Mouse (Mus musculus): Measurements from ENCODE around the gene Tmbim7. TPM values are rescaled to one million over a fixed set of nuclear protein-coding genes. Genes with fewer than 3 reads are reported as not detected.

Tmbim7 gene
- total RNA-seq, 2 experiments from 2014 or later: not detected

DNA sequence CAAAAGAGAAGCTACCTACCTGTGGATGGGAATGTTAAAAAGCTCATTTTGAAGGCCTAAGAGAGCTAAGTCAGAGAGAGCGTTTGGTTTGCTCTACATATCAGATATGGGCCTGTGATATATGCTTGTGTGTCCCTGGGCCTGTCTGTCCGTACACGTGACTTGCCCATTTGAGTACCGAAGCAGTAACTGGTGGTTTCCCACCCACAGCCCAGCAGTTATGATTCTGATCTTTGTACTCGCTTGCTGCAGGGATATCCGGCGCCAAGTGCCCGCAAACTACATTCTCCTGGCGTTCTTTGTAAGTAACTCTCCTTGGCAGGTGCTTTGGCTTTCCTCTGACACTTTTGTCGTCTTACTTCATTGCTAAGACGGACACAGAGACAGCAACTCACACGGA, 15.6 kb downstream of the Tmbim7 start:
- DNase-seq: no peak

GRCm38 (mm10) chr5:3669938-3670554, 19.1 kb downstream of the Tmbim7 start:
- DNase-seq: no peak

DNA sequence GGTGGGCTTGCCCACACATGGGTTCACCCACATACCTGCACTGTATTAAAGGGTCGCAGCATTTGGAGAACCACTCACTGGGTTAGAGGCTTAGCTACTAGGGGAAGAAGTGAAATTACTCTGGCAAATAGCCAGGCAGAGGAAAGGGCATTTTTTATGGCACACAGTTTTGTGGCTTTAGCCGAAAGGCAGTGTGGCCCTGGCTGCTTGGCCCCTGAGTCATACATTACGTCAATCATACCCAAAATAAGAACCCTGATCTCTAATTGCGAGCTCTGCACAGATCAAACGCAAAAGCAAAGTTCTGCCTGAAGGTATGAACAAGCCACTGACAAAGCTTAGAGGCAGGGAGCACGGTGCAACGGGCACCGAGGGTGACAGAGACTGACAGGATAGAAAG, 37.3 kb downstream of the Tmbim7 start:
- DNase-seq: no peak

GRCm38 (mm10) chr5:3691283-3691682, 40.3 kb downstream of the Tmbim7 start:
- no peak for DNase-seq

DNA sequence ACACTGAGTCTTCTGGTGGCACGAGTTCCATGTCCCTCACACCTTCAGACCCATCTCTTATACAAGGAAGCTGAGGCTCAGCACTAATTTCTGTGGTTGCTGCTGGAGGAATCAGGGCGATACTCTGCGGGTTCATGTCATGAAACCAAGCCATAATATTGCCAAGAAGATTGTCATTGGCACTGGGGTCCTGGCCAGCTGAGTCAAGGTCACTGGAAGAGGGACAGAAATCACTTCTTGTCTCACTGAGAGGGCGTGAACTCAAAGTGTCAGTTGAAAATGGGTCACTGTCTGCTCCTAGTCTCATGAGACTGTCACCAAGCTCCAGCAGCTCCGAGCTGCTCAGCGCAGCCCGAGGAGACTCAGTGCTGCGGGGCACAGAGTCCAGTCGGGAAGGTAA, 42.0 kb downstream of the Tmbim7 start:
- DNase-seq: no peak

DNA sequence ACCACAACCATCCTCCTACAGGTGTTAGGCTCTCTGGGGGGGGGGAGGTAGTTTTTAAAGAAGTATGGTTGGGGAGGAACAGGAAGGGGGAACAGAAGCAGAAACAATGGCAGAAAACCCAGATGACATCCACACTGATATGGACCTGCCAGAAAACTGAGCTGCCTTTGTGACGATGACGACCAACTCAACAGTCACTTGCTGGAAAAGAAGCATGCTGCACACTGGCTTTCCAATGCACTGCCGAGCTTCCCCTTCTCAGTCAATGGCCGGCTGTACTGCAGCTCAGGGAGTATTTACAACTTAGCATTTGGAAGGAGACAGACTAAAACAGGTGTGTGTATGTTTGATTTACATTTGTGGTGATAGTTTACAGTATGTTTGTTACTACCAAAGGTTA, 44.2 kb downstream of the Tmbim7 start:
- DNase-seq: no peak

DNA sequence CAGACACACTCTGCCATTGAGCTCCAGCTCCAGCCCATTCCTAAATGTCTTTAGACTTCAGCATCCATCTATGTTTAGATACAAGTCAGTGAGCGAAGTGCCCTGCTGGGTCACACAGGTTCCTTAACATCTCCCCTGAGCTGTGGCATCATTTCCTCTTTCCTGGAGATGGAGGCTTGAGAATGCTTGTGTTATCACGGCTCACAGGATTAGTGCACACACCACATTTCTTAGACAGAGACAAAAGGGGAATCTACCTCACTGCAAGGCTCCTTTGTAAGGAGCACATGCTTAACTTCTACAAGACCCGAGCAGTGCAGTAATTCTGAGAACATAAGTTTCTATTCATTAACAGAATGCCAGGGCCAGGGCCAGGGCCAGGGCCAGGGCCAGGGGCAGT, 45.0 kb downstream of the Tmbim7 start:
- no peak for DNase-seq

GRCm38 (mm10) chr5:3700025-3700424, 49.0 kb downstream of the Tmbim7 start:
- no peak for DNase-seq

GRCm38 (mm10) chr5:3702180-3702579, 51.2 kb downstream of the Tmbim7 start:
- DNase-seq: no peak

DNA sequence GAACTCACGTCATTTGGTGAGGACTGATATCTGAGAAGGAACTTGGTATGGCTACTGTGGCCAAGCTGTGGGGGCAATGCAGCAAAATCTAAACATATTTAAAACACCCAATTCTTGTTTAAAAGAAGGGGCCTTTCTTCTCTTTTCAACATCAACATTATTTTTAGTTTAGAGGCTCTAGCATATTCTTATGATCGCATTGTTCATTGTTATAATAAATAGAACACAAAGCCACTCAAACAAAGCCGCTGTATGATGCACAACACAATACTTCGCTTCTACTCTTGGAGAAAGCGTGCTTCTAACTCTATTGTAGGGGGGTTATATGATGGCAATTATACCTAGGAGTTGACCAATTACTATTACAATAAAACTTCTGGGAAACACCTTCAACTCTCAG, 64.8 kb downstream of the Tmbim7 start:
- no peak for DNase-seq

DNA sequence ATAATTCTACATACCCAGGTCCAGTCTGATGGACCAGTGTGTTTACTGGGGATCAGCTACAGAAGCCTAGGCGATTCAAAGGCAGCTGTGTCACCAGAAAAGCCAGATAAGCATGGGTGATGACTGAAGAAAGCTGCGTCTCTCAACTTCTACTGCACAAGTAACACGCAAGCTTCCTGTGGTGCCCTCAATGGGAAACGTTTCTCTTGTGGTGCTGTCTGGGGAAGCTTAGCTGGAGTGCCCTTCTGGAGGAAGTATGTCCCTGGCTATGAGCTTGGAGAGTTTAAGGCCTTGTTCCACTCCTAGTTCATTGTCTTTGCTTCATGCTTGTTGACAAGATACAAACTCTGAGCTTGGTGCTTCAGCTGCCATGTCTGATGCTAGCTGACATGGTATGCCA, 68.4 kb downstream of the Tmbim7 start:
- no peak for DNase-seq

- no peak for DNase-seq
Observed at GRCm38 (mm10) chr5:3722873-3723272, 71.9 kb downstream of the Tmbim7 start.

- no peak for DNase-seq
Observed at GRCm38 (mm10) chr5:3723415-3723814, 72.4 kb downstream of the Tmbim7 start.

DNA sequence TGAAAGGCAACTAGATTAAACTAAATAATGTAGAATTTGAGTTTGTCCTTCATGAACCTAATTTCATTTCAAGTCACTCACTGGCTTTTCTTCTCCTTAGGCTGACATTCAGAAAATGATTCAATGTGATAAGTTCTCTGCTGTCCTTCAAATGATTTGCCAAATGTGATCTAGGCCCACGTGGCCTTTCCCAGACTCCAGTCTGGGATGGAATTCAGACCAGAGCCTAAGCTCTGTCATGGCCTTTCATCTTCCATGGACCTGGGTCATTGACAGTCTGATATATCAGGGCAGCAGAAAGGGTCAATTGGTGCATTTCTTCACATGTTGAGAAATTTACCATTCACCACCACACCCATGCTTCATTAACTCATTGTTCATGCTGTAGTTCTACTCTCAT, 74.5 kb downstream of the Tmbim7 start:
- DNase-seq: no peak

DNA sequence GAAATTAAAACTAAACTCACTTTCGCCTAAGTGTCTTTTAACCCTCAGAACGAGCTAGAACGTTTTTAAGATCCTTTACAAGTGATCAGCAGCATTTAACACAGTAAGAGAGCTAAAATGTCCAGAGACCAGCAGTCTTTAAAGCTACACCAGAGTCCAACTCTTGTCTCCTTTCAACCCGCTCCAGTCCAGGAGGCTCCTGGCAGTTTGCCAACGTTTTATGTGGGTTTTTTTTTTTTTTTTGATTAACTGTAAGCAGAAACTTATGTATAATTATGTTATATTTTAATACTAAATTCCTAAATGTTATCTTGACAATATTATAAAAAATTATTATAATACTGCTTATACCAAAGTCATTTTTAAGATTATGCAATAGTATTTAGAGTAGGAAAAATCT, 77.8 kb downstream of the Tmbim7 start:
- DNase-seq: no peak

Small RNA genes lying within 50 kb of the gene (microRNA-seq; reads per million reads assigned to microRNA genes)
- 0 reads per million in 2 experiments for gene Gm22926
- 0 reads per million in 2 experiments for gene Gm26238

Other genes with a start within 250 kb of the Tmbim7 start
- gene Fam133b, start 107.3 kb upstream of the Tmbim7 start, total RNA-seq (2021): 10 to 100 TPM; 10.8 to 11.4 TPM
- gene 1700109H08Rik, start 79.6 kb upstream of the Tmbim7 start, total RNA-seq (2021): 1 to 10 TPM in 1 of 2 experiments, under 1 TPM in 1; 0.74 to 2.2 TPM
- gene Pex1, start 55.1 kb upstream of the Tmbim7 start, total RNA-seq (2021): 10 to 100 TPM in 1 of 2 experiments, 1 to 10 TPM in 1; 6.2 to 10.9 TPM
- gene Rbm48, start 54.6 kb upstream of the Tmbim7 start, total RNA-seq (2021): 1 to 10 TPM; 3.8 to 4.1 TPM
- gene Gatad1, start 6.0 kb downstream of the Tmbim7 start, total RNA-seq (2021): 10 to 100 TPM; 90.0 to 90.6 TPM
- 10 to 100 TPM; 22.6 to 27.3 TPM for gene Ankib1, start 151.7 kb downstream of the Tmbim7 start, total RNA-seq (2021)
- gene Krit1, start 152.0 kb downstream of the Tmbim7 start, total RNA-seq (2021): 10 to 100 TPM; 25.0 to 31.7 TPM
- gene Lrrd1, start 194.0 kb downstream of the Tmbim7 start, total RNA-seq (2021): not detected
- gene Mterf1a, start 242.8 kb downstream of the Tmbim7 start, total RNA-seq (2021): 1 to 10 TPM; 3.1 to 4.7 TPM

Measured in heart, adult 18-20 months (tissue).